Mouse (Mus musculus): ENCODE results near the gene Gata1.

DNA sequence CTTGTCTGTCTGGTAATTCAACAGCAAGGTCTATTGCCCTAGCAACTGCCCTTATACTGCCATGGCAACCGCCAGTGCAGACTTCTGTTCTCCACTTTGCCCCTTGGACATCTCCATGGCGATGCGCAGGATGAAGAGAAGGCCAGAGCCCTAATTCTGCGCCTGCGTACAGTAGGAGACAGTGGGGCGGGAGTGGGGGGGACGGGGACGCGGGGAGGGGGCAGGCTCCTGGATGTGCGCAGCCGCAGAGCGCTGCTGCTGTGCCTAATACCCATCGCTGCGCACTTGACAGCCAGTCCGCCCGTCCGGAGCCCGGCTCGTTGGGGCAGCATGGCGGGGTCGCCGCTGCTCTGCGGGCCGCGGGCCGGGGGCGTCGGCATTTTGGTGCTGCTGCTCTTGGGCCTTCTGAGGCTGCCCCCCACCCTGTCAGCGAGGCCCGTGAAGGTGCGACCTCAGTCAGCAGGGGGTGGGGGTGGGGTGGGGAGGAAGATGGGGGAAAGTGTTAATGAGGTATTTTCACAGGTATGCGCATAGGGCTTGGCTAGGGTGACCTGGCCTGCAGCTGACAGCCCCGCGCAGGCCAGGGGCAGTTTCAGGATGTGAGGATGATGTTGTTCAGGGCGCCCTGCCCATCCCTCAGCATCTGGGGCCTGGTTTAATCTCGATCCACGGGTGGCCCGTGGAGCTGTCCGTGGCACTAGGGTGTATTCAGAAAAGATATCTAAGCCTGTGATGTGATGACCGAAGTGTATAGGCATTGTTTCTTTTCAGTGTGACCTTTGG is 58.1 kb downstream of the Gata1 start, which contains the start of gene Pcsk1n:
- no peak for TF ChIP-seq EP300 (IDR thresholded peaks at IDR 0.05; ENCODE audit: low read depth)
- TF ChIP-seq CTCF (IDR thresholded peaks at IDR 0.05; ENCODE audit: low read depth): no peak

Data from heart, postnatal 0 days (tissue).